ENCODE assay signal across 22 mouse cellular contexts in the genomic region with DNA sequence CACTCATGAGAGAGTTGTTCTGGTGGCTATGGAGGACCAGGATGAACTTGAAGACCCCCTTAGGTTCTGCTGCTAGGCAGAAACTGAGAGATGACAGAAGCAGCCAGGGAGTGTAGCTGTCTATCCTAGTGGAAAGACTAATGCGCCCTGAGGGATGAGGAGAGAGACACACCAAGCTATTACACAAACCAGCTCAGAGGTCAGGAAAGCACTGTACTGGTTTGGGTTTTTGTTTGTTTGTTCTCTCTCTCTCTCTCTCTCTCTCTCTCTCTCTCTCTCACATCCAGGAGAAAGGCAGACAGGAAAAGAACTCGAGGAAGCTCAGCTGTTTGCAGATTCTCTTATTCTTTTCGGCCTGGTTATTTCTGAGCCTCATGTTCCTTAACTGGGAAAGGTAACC. TPM values are rescaled to one million over a fixed set of nuclear protein-coding genes. Genes with fewer than 3 reads are reported as not detected.
A peak's percentile ranks its signal among the peaks of the same experiment; 100 is the strongest.
DNase-seq lines count a peak whose midpoint lies in the region; ATAC-seq and TF ChIP-seq lines count a peak whose summit lies in the region.
"Had no signal": no experiment of that assay in that cellular context is flagged by ENCODE, and none has a peak within 500 bp of the region (broad histone marks: within the 10 kb centered on the region; RNA-seq: fewer than 3 reads in every experiment).

No protein-coding gene starts in this region.

- WGBS in intestine, postnatal 0 days, result 69% methylated on average over 3 of the region's 3 CpGs
- WGBS in intestine, embryonic 15.5 days, result 70% methylated on average over 3 of the region's 3 CpGs
- 36% methylated on average over 3 of the region's 3 CpGs for WGBS in liver, embryonic 15.5 days (ENCODE audit: insufficient replicate concordance)
- 59% methylated on average over 3 of the region's 3 CpGs for WGBS in liver, embryonic 12.5 days (ENCODE audit: insufficient replicate concordance)
- WGBS in embryonic facial prominence, embryonic 14.5 days, result 62% methylated on average over 3 of the region's 3 CpGs
- 39% methylated on average over 3 of the region's 3 CpGs for WGBS in liver, postnatal 0 days (ENCODE audit: insufficient replicate concordance)

- no peak overlapping the region for H3K4me3 ChIP-seq in intestine, postnatal 0 days (ENCODE audit: low read depth, low read length)
- no peak overlapping the region for H3K4me3 ChIP-seq in intestine, embryonic 15.5 days (replicated peaks)
- no peak overlapping the region for H3K4me3 ChIP-seq in liver, embryonic 15.5 days (replicated peaks)
- H3K4me3 ChIP-seq in liver, embryonic 12.5 days, result no peak overlapping the region
- no peak overlapping the region for H3K4me3 ChIP-seq in embryonic facial prominence, embryonic 14.5 days (ENCODE audit: low read depth, low read length)
- H3K4me3 ChIP-seq in liver, postnatal 0 days (ENCODE audit: low read depth, low read length), result no peak overlapping the region
- H3K4me3 ChIP-seq: erythroblast, embryonic 14.5 days; forebrain, embryonic 15.5 days; heart, embryonic 10.5 days; hindbrain, embryonic 15.5 days had no signal

- no peak overlapping the region for H3K27ac ChIP-seq in intestine, postnatal 0 days (ENCODE audit: low read depth, low read length)
- H3K27ac ChIP-seq in intestine, embryonic 15.5 days, result no peak overlapping the region
- H3K27ac ChIP-seq in liver, embryonic 15.5 days (replicated peaks), result no peak overlapping the region
- H3K27ac ChIP-seq in liver, embryonic 12.5 days, result no peak overlapping the region
- no peak overlapping the region for H3K27ac ChIP-seq in embryonic facial prominence, embryonic 14.5 days (replicated peaks; ENCODE audit: low read depth, low read length)
- peak overlapping the region; percentile 34; the same call in 1 of the 2 replicates for H3K27ac ChIP-seq in liver, postnatal 0 days (ENCODE audit: low read depth)
- H3K27ac ChIP-seq: embryonic facial prominence, embryonic 15.5 days; forebrain, embryonic 15.5 days; heart, embryonic 10.5 days; hindbrain, embryonic 15.5 days had no signal

- TF ChIP-seq EP300 in liver, postnatal 0 days (IDR thresholded peaks at IDR 0.05; ENCODE audit: low read depth), result no peak

- 0 out of 2 replicates have a peak overlapping the region, but pooled peaks have one; percentile 13 for H3K4me2 ChIP-seq in intestine, postnatal 0 days (replicated peaks; ENCODE audit: low read depth)
- H3K4me2 ChIP-seq in intestine, embryonic 15.5 days (replicated peaks), result no peak overlapping the region
- H3K4me2 ChIP-seq in liver, embryonic 15.5 days, result 0 out of 2 replicates have a peak overlapping the region, but pooled peaks have one; percentile 66
- no peak overlapping the region for H3K4me2 ChIP-seq in liver, embryonic 12.5 days
- peak overlapping the region; percentile 8; the same call in 1 of the 2 replicates for H3K4me2 ChIP-seq in embryonic facial prominence, embryonic 14.5 days (ENCODE audit: low read depth, low read length)
- H3K4me2 ChIP-seq in liver, postnatal 0 days (ENCODE audit: low read depth, low read length), result peak overlapping the region; percentile 73
- H3K4me2 ChIP-seq: forebrain, embryonic 15.5 days; hindbrain, embryonic 15.5 days had no signal

- peaks cover 12% of the 10 kb centered on the region for H3K27me3 ChIP-seq in intestine, postnatal 0 days (replicated peaks; ENCODE audit: control insufficient read depth, insufficient read depth, low read length)
- H3K27me3 ChIP-seq in intestine, embryonic 15.5 days (replicated peaks), result no peaks in the 10 kb centered on the region; the same call in 1 of the 2 replicates
- H3K27me3 ChIP-seq in liver, embryonic 15.5 days, result peaks cover 42% of the 10 kb centered on the region
- peaks cover 45% of the 10 kb centered on the region for H3K27me3 ChIP-seq in liver, embryonic 12.5 days (replicated peaks)
- peaks cover 13% of the 10 kb centered on the region for H3K27me3 ChIP-seq in embryonic facial prominence, embryonic 14.5 days (replicated peaks; ENCODE audit: control insufficient read depth, insufficient read depth, low read length)
- H3K27me3 ChIP-seq in liver, postnatal 0 days (ENCODE audit: insufficient read depth, low read length), result peaks cover 4% of the 10 kb centered on the region; the same call in 1 of the 2 replicates
- H3K27me3 ChIP-seq: CH12.LX, Patski had no signal

- H3K36me3 ChIP-seq in intestine, postnatal 0 days (ENCODE audit: control insufficient read depth, insufficient read depth), result no peaks in the 10 kb centered on the region
- no peaks in the 10 kb centered on the region for H3K36me3 ChIP-seq in intestine, embryonic 15.5 days
- no peaks in the 10 kb centered on the region for H3K36me3 ChIP-seq in liver, embryonic 15.5 days (replicated peaks)
- no peaks in the 10 kb centered on the region for H3K36me3 ChIP-seq in liver, embryonic 12.5 days
- H3K36me3 ChIP-seq in embryonic facial prominence, embryonic 14.5 days (ENCODE audit: control insufficient read depth, insufficient read depth, low read length), result no peaks in the 10 kb centered on the region
- H3K36me3 ChIP-seq in liver, postnatal 0 days (replicated peaks; ENCODE audit: insufficient read depth, low read length), result no peaks in the 10 kb centered on the region
- H3K36me3 ChIP-seq: embryonic facial prominence, embryonic 15.5 days; forebrain, embryonic 15.5 days; heart, embryonic 10.5 days; hindbrain, embryonic 15.5 days had no signal

- no peak for DNase-seq in embryonic facial prominence, embryonic 14.5 days (ENCODE audit: low spot score)
- DNase-seq in liver, postnatal 0 days, result no peak
- DNase-seq in cerebellum, postnatal 10 days, result no peak
- no peak for DNase-seq in gastrocnemius, postnatal 4 days (ENCODE audit: low spot score in 2 of 2)
- DNase-seq: adrenal gland, adult 2 months; adrenal gland, postnatal 25 days; cerebellum, adult 18-20 months; cerebellum, adult 9-11 months; gastrocnemius, postnatal 36 days; heart, postnatal 14 days had no signal

- H3K9ac ChIP-seq in intestine, postnatal 0 days (ENCODE audit: low read depth, low read length), result no peak overlapping the region
- no peak overlapping the region for H3K9ac ChIP-seq in intestine, embryonic 15.5 days
- no peak overlapping the region for H3K9ac ChIP-seq in liver, embryonic 15.5 days
- no peak overlapping the region for H3K9ac ChIP-seq in liver, embryonic 12.5 days
- H3K9ac ChIP-seq in embryonic facial prominence, embryonic 14.5 days (ENCODE audit: low read depth, low read length), result no peak overlapping the region
- H3K9ac ChIP-seq in liver, postnatal 0 days (replicated peaks), result no peak overlapping the region
- H3K9ac ChIP-seq: embryonic facial prominence, embryonic 15.5 days; forebrain, embryonic 15.5 days; hindbrain, embryonic 15.5 days had no signal

- TF ChIP-seq CTCF in intestine, postnatal 0 days (IDR thresholded peaks at IDR 0.05; ENCODE audit: low read depth), result no peak
- TF ChIP-seq CTCF in liver, postnatal 0 days (IDR thresholded peaks at IDR 0.05; ENCODE audit: low read depth), result no peak

- no peak for ATAC-seq in intestine, postnatal 0 days
- ATAC-seq in intestine, embryonic 15.5 days, result no peak
- no peak for ATAC-seq in liver, embryonic 15.5 days (ENCODE audit: insufficient read depth)
- ATAC-seq in liver, embryonic 12.5 days, result no peak
- ATAC-seq in embryonic facial prominence, embryonic 14.5 days (ENCODE audit: low read depth), result no peak
- ATAC-seq in liver, postnatal 0 days, result peak; percentile 27; the same call in 1 of the 2 replicates
- ATAC-seq: activated CD4-positive, CD25-positive, alpha-beta regulatory T cell, adult 4 months; forebrain, embryonic 15.5 days; Patski had no signal

- H3K9me3 ChIP-seq in intestine, postnatal 0 days (ENCODE audit: control insufficient read depth), result no peaks in the 10 kb centered on the region
- no peaks in the 10 kb centered on the region for H3K9me3 ChIP-seq in intestine, embryonic 15.5 days
- H3K9me3 ChIP-seq in liver, embryonic 15.5 days (replicated peaks), result no peaks in the 10 kb centered on the region
- H3K9me3 ChIP-seq in liver, embryonic 12.5 days (replicated peaks), result no peaks in the 10 kb centered on the region
- no peaks in the 10 kb centered on the region for H3K9me3 ChIP-seq in embryonic facial prominence, embryonic 14.5 days (ENCODE audit: control insufficient read depth, low read length)
- H3K9me3 ChIP-seq in liver, postnatal 0 days (ENCODE audit: low read length), result no peaks in the 10 kb centered on the region
- H3K9me3 ChIP-seq: embryonic facial prominence, embryonic 15.5 days; forebrain, embryonic 15.5 days; heart, embryonic 10.5 days; hindbrain, embryonic 15.5 days had no signal

- H3K4me1 ChIP-seq in intestine, postnatal 0 days (replicated peaks; ENCODE audit: control insufficient read depth, insufficient read depth, low read length), result no peaks in the 10 kb centered on the region
- H3K4me1 ChIP-seq in intestine, embryonic 15.5 days (replicated peaks), result peaks cover 6% of the 10 kb centered on the region; the same call in 1 of the 2 replicates
- peaks cover 5% of the 10 kb centered on the region; the same call in 1 of the 2 replicates for H3K4me1 ChIP-seq in liver, embryonic 15.5 days (replicated peaks)
- H3K4me1 ChIP-seq in liver, embryonic 12.5 days, result peaks cover 3% of the 10 kb centered on the region; the same call in 1 of the 2 replicates
- 0 out of 2 replicates have a peak, but pooled peaks cover 3% of the 10 kb centered on the region for H3K4me1 ChIP-seq in embryonic facial prominence, embryonic 14.5 days (ENCODE audit: control insufficient read depth, insufficient read depth, low read length)
- H3K4me1 ChIP-seq in liver, postnatal 0 days (ENCODE audit: insufficient read depth), result no peaks in the 10 kb centered on the region; the same call in 1 of the 2 replicates

RNA-seq across cellular contexts. Expression of a gene that starts 3.3 kb away (rescaled TPM):
- 20.2 and 21.0 TPM in 2 replicates for polyA plus RNA-seq in intestine, postnatal 0 days (2015; fragmentation: Nextera tagmentation; extraction: Ambion mirVana)
- polyA plus RNA-seq in intestine, embryonic 15.5 days (2015; fragmentation: Nextera tagmentation; extraction: Ambion mirVana), result 3.3 and 3.8 TPM in 2 replicates
- 10.0 and 10.4 TPM in 2 replicates for polyA plus RNA-seq in liver, embryonic 15.5 days (2015; fragmentation: Nextera tagmentation; extraction: Ambion mirVana)
- polyA plus RNA-seq in liver, embryonic 12.5 days (2016; fragmentation: Nextera tagmentation; extraction: Ambion mirVana), result 6.3 and 6.7 TPM in 2 replicates
- polyA plus RNA-seq in embryonic facial prominence, embryonic 14.5 days (2014; fragmentation: Nextera tagmentation; extraction: Ambion mirVana), result 21.4 and 21.6 TPM in 2 replicates
- polyA plus RNA-seq in liver, postnatal 0 days (2015; fragmentation: Nextera tagmentation; extraction: Ambion mirVana), result 17.3 and 18.9 TPM in 2 replicates
- total RNA-seq in gastrocnemius, postnatal 4 days (2021), result 10 to 100 TPM; 10.3 to 10.5 TPM
- polyA plus RNA-seq: erythroblast, embryonic 14.5 days had no signal

Comparison
In these comparisons a context has a peak if more than half of its experiments do, and no peak if none do; other contexts are left out.
1. H3K4me2 ChIP-seq: peak in intestine, postnatal 0 days (single experiment), liver, embryonic 15.5 days (single experiment), embryonic facial prominence, embryonic 14.5 days (single experiment) and liver, postnatal 0 days (single experiment); none in intestine, embryonic 15.5 days (single experiment) and liver, embryonic 12.5 days (single experiment).